Mouse (Mus musculus): ENCODE measurements around the gene Ankfy1. TPM values are rescaled to one million over a fixed set of nuclear protein-coding genes. Genes with fewer than 3 reads are reported as not detected.
"Not testable (repeated sequence)": the region's sequence is repeated elsewhere in the genome, so short reads cannot be mapped to it uniquely, and the experiment has no call there.

The Ankfy1 gene
- total RNA-seq, 1 experiment from 2014 or later: 35.7 TPM

DNA sequence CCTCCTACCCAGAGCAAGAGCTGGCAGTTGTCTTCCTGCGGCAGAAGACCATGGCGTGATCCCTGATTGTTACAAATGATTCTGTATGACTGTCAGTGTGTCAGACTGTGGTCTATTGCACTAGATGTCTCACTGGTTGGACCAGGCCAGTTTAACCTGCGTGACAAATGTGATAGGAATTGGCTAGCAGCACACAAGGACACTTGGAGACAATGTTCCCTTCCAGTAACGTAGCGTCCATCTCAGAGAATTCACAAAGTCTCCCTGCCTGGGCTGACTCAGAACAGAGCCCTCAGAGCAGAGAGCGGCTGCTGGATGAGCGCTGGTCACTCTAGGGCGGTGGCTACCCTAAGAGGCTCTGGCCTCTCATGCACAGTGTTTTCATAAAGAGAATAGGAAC, 77.9 kb downstream of the Ankfy1 start:
- ATAC-seq (replicated peaks in 1 of 2; ENCODE audit: insufficient read depth in 1 of 2, low FRiP score in 2 of 2, low TSS enrichment in 1 of 2, low read depth in 1 of 2, poor library complexity in 2 of 2, severe bottlenecking in 2 of 2): no peak

DNA sequence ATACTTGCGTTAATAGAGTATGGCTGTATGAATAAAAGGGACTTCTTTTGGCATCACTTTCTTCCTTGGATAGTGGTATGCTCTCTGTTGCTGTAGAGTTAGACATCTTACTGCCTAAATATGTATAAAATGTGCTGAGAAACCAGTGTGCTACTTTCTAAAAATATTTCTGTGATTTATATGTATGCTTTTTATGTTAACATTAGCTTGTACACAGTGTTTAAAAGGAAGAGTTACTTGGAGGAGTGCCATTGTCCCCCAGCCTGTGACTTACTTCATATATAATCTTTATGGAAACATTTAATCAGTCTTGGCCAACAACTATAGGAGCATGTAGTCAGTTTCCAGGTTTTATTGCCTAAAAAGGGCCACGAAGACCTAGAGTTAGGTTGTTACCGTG, 79.3 kb downstream of the Ankfy1 start:
- ATAC-seq (replicated peaks in 1 of 2; ENCODE audit: insufficient read depth in 1 of 2, low FRiP score in 2 of 2, low TSS enrichment in 1 of 2, low read depth in 1 of 2, poor library complexity in 2 of 2, severe bottlenecking in 2 of 2): no peak

DNA sequence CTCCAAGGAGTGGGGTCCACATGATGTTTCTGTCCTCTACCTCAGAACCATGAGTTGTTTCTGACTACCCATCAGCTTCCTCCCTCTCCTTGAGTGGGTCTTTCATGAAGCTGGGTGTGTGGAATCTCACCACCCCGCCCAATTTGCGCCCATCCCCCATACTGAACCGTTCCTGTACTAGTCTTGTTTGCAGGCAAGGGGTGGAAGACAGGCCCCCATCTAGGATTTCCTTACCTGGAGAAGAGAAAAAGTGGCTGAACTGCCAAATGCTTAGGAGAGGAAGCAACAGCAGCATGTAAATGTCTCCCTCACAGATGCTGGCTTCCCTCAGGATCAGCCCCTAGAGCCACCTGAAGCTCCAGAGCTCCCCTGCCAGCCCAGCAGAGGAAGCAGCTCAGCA, 80.5 kb downstream of the Ankfy1 start:
- no peak for ATAC-seq (replicated peaks in 1 of 2; ENCODE audit: insufficient read depth in 1 of 2, low FRiP score in 2 of 2, low TSS enrichment in 1 of 2, low read depth in 1 of 2, poor library complexity in 2 of 2, severe bottlenecking in 2 of 2)

DNA sequence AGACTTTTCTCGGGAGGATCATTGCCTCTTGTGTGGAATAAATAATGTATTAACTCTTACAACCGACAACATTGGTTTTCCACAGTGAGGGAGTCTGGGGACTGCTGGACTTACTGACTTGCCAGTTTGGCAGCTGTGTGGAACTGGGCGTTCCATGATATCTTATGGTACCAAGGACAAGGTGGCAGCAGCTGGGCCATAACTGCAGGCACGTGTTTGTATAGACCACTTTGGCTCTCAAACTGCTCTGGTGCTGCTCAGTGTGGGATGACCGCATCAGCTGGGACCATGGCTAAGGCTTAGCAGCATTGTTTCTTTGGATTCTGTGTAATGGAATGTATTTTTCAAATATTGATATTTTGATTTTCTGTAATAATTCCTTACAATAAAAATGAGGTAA, 81.0 kb downstream of the Ankfy1 start:
- ATAC-seq (replicated peaks in 1 of 2; ENCODE audit: insufficient read depth in 1 of 2, low FRiP score in 2 of 2, low TSS enrichment in 1 of 2, low read depth in 1 of 2, poor library complexity in 2 of 2, severe bottlenecking in 2 of 2): no peak

DNA sequence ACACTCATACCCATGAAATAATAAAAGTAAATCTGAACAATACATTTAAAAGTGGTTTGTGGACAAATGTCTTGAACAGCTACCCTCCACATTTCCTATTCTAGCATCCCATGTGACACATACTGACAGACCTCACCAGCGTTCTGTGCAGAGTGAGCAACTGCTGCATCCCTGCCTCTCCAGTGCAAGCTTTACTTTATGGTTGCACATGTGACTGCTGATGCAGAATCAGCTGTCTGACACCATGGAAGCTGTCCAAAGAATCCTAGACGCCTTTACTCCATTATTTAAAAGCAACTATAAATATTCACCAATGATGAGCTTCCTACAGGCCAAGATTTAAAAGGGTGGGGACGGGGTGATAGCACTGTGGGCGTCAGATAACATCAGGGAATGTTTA, 81.7 kb downstream of the Ankfy1 start:
- ATAC-seq (replicated peaks in 1 of 2; ENCODE audit: insufficient read depth in 1 of 2, low FRiP score in 2 of 2, low TSS enrichment in 1 of 2, low read depth in 1 of 2, poor library complexity in 2 of 2, severe bottlenecking in 2 of 2): no peak

DNA sequence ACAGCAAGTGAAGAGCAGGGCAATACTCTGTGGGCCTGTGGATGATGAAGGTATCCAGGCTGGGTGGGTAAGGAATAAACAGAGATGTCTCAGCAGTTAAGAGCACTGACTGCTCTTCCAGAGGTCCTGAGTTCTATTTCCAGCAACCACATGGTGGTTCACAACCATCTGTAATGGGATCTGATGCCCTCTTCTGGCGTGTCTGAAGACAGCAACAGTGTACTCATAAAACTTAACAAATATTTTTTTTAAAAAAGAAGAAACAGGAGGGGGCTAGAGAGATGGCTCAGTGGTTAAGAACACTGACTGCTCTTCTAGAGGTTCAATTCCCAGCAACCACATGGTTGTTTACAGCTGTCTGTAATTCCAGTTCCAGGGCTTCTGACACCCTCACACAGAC, 82.8 kb downstream of the Ankfy1 start:
- not testable (repeated sequence) for ATAC-seq (replicated peaks in 1 of 2; ENCODE audit: insufficient read depth in 1 of 2, low FRiP score in 2 of 2, low TSS enrichment in 1 of 2, low read depth in 1 of 2, poor library complexity in 2 of 2, severe bottlenecking in 2 of 2)

DNA sequence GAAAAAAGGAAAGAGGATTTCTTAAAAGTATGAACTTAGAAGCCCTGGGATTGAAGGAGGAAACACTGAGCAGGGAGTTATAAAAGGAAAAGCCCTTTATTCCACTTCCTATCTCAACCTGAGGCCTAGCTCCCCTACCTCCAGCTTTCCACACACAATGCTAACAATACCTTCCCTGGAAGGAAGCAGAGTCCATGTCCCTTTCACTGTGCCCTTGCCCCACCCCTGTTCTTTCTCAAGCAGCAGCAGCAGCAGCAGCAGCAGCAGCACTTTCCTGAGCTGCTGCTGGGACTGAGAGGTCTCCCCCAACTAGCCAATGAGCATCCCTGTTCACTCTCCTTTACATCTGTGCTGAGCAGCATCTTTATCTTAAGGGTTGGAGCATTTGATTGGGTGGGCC, 89.2 kb downstream of the Ankfy1 start:
- ATAC-seq (replicated peaks in 1 of 2; ENCODE audit: insufficient read depth in 1 of 2, low FRiP score in 2 of 2, low TSS enrichment in 1 of 2, low read depth in 1 of 2, poor library complexity in 2 of 2, severe bottlenecking in 2 of 2): no peak

DNA sequence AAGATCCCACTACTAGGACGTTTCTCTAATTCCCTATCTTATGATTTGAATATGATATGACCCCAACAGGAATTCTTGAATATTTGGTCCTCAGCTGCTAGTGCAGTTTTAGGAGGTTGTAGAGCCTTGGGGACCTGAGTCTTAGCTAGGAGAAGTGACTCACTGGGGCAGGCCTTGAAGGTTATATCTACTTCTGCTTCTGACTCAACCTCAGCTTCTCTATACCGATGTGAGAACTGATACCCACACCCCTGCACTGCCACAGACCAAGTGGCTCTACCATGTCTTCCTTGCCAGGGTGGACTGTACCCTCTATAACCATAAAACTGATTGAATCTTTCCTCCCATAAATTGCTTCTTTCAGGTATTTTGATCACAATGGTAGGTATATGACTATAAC, 92.3 kb downstream of the Ankfy1 start:
- no peak for ATAC-seq (replicated peaks in 1 of 2; ENCODE audit: insufficient read depth in 1 of 2, low FRiP score in 2 of 2, low TSS enrichment in 1 of 2, low read depth in 1 of 2, poor library complexity in 2 of 2, severe bottlenecking in 2 of 2)

DNA sequence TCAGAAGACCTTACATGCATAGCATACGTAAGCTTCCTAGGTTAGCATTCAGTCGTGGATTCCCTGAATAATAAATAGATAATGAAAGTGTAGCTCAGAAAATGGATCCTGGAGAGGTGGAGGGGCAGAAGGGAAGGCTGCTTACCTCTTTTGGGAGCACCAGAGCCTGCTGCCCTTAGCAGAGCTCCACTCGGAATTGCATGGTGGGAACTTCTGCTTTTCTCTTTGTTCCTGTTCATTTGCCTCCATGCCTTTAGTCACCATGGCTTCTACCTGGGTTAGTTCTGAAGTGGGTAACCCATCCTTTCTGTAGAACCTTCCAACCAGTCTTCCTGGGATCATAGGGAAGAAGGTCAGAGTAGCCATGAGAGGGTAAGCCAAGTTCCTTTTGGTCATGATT, 92.7 kb downstream of the Ankfy1 start:
- ATAC-seq (replicated peaks in 1 of 2; ENCODE audit: insufficient read depth in 1 of 2, low FRiP score in 2 of 2, low TSS enrichment in 1 of 2, low read depth in 1 of 2, poor library complexity in 2 of 2, severe bottlenecking in 2 of 2): no peak

DNA sequence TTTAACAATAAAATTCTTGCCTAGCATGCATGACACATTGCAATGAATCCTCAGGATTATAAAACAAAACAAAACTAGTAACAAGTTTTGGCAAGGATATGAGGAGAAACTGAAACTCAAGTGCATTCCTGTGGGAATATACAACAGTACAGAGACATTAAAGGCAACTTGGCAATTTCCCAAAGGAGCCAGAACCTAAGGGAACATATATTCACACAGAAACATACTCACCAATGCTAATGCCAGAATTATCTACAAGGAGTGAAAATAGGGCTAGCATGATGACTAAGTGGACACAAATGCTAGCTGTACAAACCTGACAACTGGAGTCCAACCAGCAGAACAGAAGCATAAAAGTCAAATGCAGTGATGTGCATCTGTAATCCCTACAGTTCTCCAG, 102.2 kb downstream of the Ankfy1 start:
- ATAC-seq (replicated peaks in 1 of 2; ENCODE audit: insufficient read depth in 1 of 2, low FRiP score in 2 of 2, low TSS enrichment in 1 of 2, low read depth in 1 of 2, poor library complexity in 2 of 2, severe bottlenecking in 2 of 2): no peak

DNA sequence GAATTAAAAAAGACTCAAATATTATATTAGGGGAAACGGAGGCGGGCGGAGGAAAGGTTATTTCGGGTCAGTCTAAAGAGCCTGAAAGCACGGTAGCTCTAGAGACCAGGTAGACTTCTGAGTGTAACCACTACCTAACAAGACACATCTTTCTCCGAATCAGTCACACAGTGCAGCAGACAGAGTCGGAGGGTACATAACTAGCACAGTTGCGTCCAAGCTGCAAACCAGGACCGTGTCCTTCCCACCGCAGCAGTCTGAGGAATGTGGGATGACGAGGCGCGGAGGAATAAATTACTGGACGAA, 105.3 kb downstream of the Ankfy1 start:
- peak in 1 of 2 experiments; percentile 11; a peak in 1 of 4 replicates for ATAC-seq (replicated peaks in 1 of 2; ENCODE audit: insufficient read depth in 1 of 2, low FRiP score in 2 of 2, low TSS enrichment in 1 of 2, low read depth in 1 of 2, poor library complexity in 2 of 2, severe bottlenecking in 2 of 2)

DNA sequence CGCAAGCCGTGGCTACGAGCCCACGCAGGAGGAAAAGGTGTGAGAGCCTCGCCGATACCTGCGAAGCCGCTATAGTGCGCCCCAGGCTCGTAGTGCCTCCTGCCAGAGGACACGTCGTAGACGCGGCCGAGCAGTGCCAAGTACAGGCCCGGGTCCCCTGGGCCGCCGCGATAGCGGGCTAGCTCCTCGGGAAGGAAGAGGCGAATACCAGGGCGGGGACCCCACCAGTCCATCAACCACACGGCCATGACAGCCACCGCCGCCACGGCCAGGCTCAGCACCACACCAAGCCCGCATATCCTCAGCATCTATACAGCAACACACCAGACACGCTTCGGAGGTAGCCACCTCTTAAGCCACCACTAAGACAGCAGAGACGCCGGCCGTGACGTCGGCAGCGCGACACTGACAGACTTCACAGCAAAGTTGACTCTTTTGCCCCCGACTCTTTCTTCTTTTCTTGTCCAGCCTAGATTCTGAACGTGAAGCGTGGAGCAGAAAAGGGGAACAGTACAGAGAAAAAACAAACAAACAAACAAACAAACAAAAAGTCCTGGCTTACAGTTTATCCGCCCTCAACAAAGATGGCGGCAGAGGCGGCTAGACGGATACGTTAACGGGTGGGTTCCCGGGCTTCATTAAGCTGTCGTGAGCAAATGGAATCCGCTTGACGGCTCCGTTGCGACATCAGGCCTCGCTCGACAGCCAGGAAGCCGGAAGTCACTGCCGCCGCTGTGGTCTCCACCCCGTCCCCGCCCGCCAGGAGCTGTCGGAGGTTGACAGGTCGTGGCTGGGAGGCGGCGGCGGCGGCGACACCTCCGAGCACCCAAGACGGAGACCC, 105.9 kb downstream of the Ankfy1 start, which contains the start of the genes Cyb5d2 and Zzef1:
TSS of gene Cyb5d2 (minus strand) at position 688 of the 841 bp plus-strand sequence.
TSS of gene Zzef1 (plus strand) at position 772 of the 841 bp plus-strand sequence.
- peak; percentile 95 to 96 for ATAC-seq (replicated peaks in 1 of 2; ENCODE audit: insufficient read depth in 1 of 2, low FRiP score in 2 of 2, low TSS enrichment in 1 of 2, low read depth in 1 of 2, poor library complexity in 2 of 2, severe bottlenecking in 2 of 2)

DNA sequence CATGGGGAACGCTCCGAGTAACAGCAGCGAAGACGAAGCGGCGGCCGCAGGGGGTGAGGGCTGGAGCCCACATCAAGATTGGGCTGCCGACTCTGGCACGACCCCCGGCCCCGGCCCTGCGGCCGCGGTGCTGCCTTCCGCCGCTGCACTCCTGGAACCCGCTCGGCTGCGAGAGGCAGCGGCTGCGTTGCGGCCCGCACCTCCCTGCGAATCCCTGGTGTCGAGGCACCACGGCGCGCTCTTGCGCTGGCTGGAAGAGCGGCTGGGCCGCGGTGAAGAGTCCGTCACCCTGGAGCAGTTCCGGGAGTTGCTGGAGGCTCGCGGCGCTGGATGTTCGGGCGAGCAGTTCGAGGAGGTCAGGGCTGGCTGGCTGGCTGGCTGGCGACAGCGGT, 106.5 kb downstream of the Ankfy1 start:
- no peak for ATAC-seq (replicated peaks in 1 of 2; ENCODE audit: insufficient read depth in 1 of 2, low FRiP score in 2 of 2, low TSS enrichment in 1 of 2, low read depth in 1 of 2, poor library complexity in 2 of 2, severe bottlenecking in 2 of 2)

DNA sequence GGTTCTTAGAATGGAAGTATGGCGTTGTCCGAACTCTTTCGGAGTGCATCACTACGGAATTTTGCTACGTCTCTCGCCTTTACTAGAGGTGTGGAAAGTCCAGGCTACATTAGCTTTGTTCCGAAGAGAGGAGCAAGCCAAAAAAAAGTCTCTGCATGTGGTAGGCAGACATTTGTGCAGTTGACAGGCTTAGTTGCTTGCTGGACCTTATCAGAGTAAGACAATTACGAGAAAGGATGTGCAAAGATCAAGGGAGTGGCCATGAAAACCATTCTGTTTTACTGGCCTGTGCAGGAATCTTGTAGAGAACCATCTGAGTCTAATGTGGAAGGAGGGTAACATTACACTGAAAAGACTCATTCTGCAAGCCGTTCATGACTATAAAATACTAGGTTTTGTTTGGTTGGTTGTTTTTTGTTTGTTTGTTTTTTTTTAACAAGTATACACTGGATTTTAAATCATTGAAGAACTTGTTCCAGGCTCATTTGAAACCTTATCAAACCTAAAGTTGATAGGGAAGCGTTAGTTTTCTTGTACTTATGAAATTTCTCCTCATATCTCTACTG, 107.0 kb downstream of the Ankfy1 start:
- no peak for ATAC-seq (replicated peaks in 1 of 2; ENCODE audit: insufficient read depth in 1 of 2, low FRiP score in 2 of 2, low TSS enrichment in 1 of 2, low read depth in 1 of 2, poor library complexity in 2 of 2, severe bottlenecking in 2 of 2)

DNA sequence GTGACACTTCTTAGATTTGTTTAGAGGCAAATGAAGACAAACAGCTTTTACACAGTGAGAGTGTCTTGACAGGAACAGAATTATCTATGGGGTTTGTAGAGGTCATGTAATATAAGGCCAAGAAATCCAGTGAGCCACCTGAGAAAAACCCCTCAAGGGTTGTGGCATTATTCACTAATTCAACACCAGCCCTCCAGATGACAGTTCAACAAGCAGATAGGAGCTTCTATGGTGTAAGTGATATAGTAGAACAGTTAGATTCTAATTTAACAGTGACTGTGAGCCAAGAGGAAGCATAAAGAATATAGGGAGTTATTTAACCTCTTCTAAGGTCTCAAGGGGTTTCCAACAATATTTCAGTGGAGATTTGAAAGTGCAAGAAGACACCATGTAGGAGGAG, 108.3 kb downstream of the Ankfy1 start:
- no peak for ATAC-seq (replicated peaks in 1 of 2; ENCODE audit: insufficient read depth in 1 of 2, low FRiP score in 2 of 2, low TSS enrichment in 1 of 2, low read depth in 1 of 2, poor library complexity in 2 of 2, severe bottlenecking in 2 of 2)

DNA sequence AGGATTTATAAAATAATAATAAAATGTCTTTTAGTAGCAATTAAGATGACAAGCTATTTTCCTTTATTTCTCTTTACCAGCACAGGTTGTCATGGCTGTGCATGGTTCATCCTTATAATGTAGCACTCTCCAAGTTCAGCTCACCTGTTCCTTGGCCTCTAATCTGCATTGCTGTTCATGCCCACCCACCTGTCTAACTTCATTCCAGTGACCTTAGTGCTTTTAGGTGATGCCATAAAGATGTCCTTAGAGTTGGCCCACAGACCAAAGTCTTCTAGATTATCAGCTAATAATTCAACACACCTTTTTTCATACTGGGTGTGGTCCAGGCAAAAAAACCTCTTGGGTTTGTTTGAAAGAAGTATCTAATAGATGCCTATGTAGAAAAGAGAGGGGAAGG, 111.4 kb downstream of the Ankfy1 start:
- ATAC-seq (replicated peaks in 1 of 2; ENCODE audit: insufficient read depth in 1 of 2, low FRiP score in 2 of 2, low TSS enrichment in 1 of 2, low read depth in 1 of 2, poor library complexity in 2 of 2, severe bottlenecking in 2 of 2): no peak

DNA sequence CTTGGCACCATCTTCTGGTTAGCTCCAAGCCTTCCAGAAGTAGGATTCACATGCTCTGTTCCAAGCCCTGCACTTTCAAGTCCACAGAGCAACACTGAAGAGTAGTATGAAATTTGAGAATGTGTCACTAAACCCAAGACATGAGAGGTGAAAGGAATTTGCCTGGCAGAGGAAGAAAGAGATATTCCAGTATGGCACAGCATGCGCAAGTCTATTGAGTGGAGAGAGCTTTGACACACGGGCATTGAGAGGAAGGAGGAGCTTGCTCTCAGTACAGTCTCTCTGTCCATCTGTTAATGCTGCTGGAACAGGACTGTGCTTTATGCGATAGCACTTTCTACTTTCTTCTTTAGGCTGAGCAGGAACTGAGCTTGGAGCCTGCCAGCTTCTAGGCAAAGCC, 113.2 kb downstream of the Ankfy1 start:
- no peak for ATAC-seq (replicated peaks in 1 of 2; ENCODE audit: insufficient read depth in 1 of 2, low FRiP score in 2 of 2, low TSS enrichment in 1 of 2, low read depth in 1 of 2, poor library complexity in 2 of 2, severe bottlenecking in 2 of 2)

DNA sequence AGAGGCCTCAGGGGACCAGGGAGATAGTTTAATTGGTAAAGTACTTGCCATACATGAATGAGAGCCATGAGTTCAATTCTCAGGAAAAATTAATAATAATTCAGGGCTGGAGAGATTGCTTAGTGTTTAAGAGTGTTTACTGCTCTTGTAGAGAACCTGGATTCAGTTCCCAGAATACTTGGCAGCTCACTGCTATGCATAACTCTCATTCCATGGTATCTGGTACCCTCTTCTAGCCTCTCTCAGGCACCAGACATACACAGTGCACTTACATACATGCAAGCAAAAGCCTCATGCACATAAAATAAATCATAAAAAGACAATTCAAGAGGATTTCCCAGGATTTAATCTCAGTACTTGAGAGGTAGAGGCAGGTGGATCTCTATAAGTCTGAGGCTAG, 114.8 kb downstream of the Ankfy1 start:
- no peak for ATAC-seq (replicated peaks in 1 of 2; ENCODE audit: insufficient read depth in 1 of 2, low FRiP score in 2 of 2, low TSS enrichment in 1 of 2, low read depth in 1 of 2, poor library complexity in 2 of 2, severe bottlenecking in 2 of 2)

DNA sequence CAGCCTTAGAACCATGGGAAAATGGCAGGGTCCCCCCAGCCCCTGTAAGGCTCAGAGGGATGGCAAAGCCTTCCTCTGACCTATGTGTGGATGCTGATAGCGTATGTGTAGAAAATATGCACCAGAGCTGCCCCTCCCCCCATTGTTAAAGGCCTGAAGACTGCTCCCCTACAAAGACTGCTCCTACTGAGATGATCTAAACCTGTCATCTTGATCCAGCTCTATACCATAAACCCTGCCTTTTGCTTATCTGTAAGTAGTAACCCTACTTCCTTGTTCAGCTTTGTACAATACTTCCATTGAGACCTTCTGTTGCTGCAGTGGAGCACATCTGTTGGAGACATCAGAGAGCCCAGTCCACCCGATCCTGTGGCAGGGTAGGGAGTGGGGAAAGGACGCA, 115.4 kb downstream of the Ankfy1 start:
- no peak for ATAC-seq (replicated peaks in 1 of 2; ENCODE audit: insufficient read depth in 1 of 2, low FRiP score in 2 of 2, low TSS enrichment in 1 of 2, low read depth in 1 of 2, poor library complexity in 2 of 2, severe bottlenecking in 2 of 2)
